Mouse (Mus musculus): ENCODE data around the gene Chsy1.

- TF ChIP-seq POLR2A (IDR thresholded peaks at IDR 0.05; ENCODE audit: borderline replicate concordance, insufficient read depth, low read length) (no peak), CTCF (IDR thresholded peaks at IDR 0.05; ENCODE audit: borderline replicate concordance, insufficient read depth, low read depth, low read length) (no peak)
Observed at GRCm38 (mm10) chr7:66161836-66162235, 52.5 kb downstream of the Chsy1 start.
